Mouse (Mus musculus): ENCODE measurements around the gene Rab34. TPM values are rescaled to one million over a fixed set of nuclear protein-coding genes. Genes with fewer than 3 reads are reported as not detected.

The Rab34 gene
- polyA plus RNA-seq, 1 experiment from 2014 or later = 60.9 TPM

Small RNA genes lying within 50 kb of the gene (microRNA-seq; reads per million reads assigned to microRNA genes)
- gene Mir7653 = not detected

Other genes with a start within 250 kb of the Rab34 start
- gene Phf12, start 205.7 kb upstream of the Rab34 start, polyA plus RNA-seq (2015; fragmentation: Nextera tagmentation; extraction: Ambion mirVana) = 8.6 and 9.9 TPM in 2 replicates
- 13.2 and 14.1 TPM in 2 replicates for gene Dhrs13, start 156.2 kb upstream of the Rab34 start, polyA plus RNA-seq (2015; fragmentation: Nextera tagmentation; extraction: Ambion mirVana)
- 71.8 and 83.9 TPM in 2 replicates for gene Flot2, start 150.5 kb upstream of the Rab34 start, polyA plus RNA-seq (2015; fragmentation: Nextera tagmentation; extraction: Ambion mirVana)
- 23.6 and 24.3 TPM in 2 replicates for gene Eral1, start 108.0 kb upstream of the Rab34 start, polyA plus RNA-seq (2015; fragmentation: Nextera tagmentation; extraction: Ambion mirVana)
- gene Fam222b, start 93.8 kb upstream of the Rab34 start, polyA plus RNA-seq (2015; fragmentation: Nextera tagmentation; extraction: Ambion mirVana) = 16.5 and 17.7 TPM in 2 replicates
- gene Traf4, start 22.8 kb upstream of the Rab34 start, polyA plus RNA-seq (2015; fragmentation: Nextera tagmentation; extraction: Ambion mirVana) = 41.2 and 43.0 TPM in 2 replicates
- gene Nek8, start 11.8 kb upstream of the Rab34 start, polyA plus RNA-seq (2015; fragmentation: Nextera tagmentation; extraction: Ambion mirVana) = 12.7 and 13.2 TPM in 2 replicates
- 14.3 and 14.7 TPM in 2 replicates for gene Tlcd1, start 11.7 kb upstream of the Rab34 start, polyA plus RNA-seq (2015; fragmentation: Nextera tagmentation; extraction: Ambion mirVana)
- 833 and 868 TPM in 2 replicates for gene Rpl23a, start 4.8 kb upstream of the Rab34 start, polyA plus RNA-seq (2015; fragmentation: Nextera tagmentation; extraction: Ambion mirVana)
- gene Proca1, start 5.0 kb downstream of the Rab34 start, polyA plus RNA-seq (2015; fragmentation: Nextera tagmentation; extraction: Ambion mirVana) = 2.2 and 2.9 TPM in 2 replicates
- gene Sdf2, start 57.3 kb downstream of the Rab34 start, polyA plus RNA-seq (2015; fragmentation: Nextera tagmentation; extraction: Ambion mirVana) = 54.1 and 60.7 TPM in 2 replicates
- 16.6 and 17.0 TPM in 2 replicates for gene Supt6, start 57.6 kb downstream of the Rab34 start, polyA plus RNA-seq (2015; fragmentation: Nextera tagmentation; extraction: Ambion mirVana)
- 56.4 and 59.8 TPM in 2 replicates for gene 2610507B11Rik, start 73.3 kb downstream of the Rab34 start, polyA plus RNA-seq (2015; fragmentation: Nextera tagmentation; extraction: Ambion mirVana)
- gene BC030499, start 102.4 kb downstream of the Rab34 start, polyA plus RNA-seq (2015; fragmentation: Nextera tagmentation; extraction: Ambion mirVana) = 0.20 and 0.29 TPM in 2 replicates
- gene Spag5, start 113.1 kb downstream of the Rab34 start, polyA plus RNA-seq (2015; fragmentation: Nextera tagmentation; extraction: Ambion mirVana) = 24.5 and 25.5 TPM in 2 replicates
- gene Aldoc, start 134.5 kb downstream of the Rab34 start, polyA plus RNA-seq (2015; fragmentation: Nextera tagmentation; extraction: Ambion mirVana) = 22.1 and 22.5 TPM in 2 replicates
- 65.9 and 66.6 TPM in 2 replicates for gene Pigs, start 140.0 kb downstream of the Rab34 start, polyA plus RNA-seq (2015; fragmentation: Nextera tagmentation; extraction: Ambion mirVana)
- 42.8 and 44.6 TPM in 2 replicates for gene Unc119, start 155.1 kb downstream of the Rab34 start, polyA plus RNA-seq (2015; fragmentation: Nextera tagmentation; extraction: Ambion mirVana)
- 0.04 and 0.44 TPM in 2 replicates for gene Foxn1, start 198.1 kb downstream of the Rab34 start, polyA plus RNA-seq (2015; fragmentation: Nextera tagmentation; extraction: Ambion mirVana)
- gene Slc13a2, start 233.8 kb downstream of the Rab34 start, polyA plus RNA-seq (2015; fragmentation: Nextera tagmentation; extraction: Ambion mirVana) = not detected in 2 replicates

Measured in heart, embryonic 13.5 days (tissue).